Mouse (Mus musculus) stomach, embryonic 16.5 days (tissue): ENCODE results near the gene 6030468B19Rik. TPM values are rescaled to one million over a fixed set of nuclear protein-coding genes. Genes with fewer than 3 reads are reported as not detected.

Experiments
- ATAC-seq: fragments of 200-750 bp; cut with Nextera tagmentation; 2 replicates; pipeline ENCODE4 v1.8.0; 2017; ENCODE audit warnings: moderate number of reproducible peaks, moderate TSS enrichment; ENCODE audit not compliant: insufficient read depth, low FRiP score
- H3K27ac ChIP-seq: fragments of 300-500 bp; sonication (generic); 2 replicates; pipeline ENCODE4 v1.5.1; 2014; ENCODE audit warnings: low read length
- H3K27me3 ChIP-seq: fragments of 300-500 bp; sonication (generic); 2 replicates; pipeline ENCODE4 v1.6.1; 2014; ENCODE audit warnings: low read length, control low read depth, mixed read lengths; ENCODE audit not compliant: control insufficient read depth, insufficient read depth
- H3K36me3 ChIP-seq: fragments of 300-500 bp; sonication (generic); 2 replicates; pipeline ENCODE4 v1.6.1; 2014; ENCODE audit warnings: low read length; ENCODE audit not compliant: control insufficient read depth, insufficient read depth
- H3K4me1 ChIP-seq: fragments of 300-500 bp; sonication (generic); 2 replicates; pipeline ENCODE4 v1.6.1; 2014; ENCODE audit warnings: low read length, control low read depth, mixed read lengths; ENCODE audit not compliant: control insufficient read depth, insufficient read depth
- H3K4me2 ChIP-seq: fragments of 300-500 bp; sonication (generic); 2 replicates; pipeline ENCODE4 v1.6.1; 2014; ENCODE audit warnings: low read depth, low read length, mixed read lengths
- H3K4me3 ChIP-seq: fragments of 300-500 bp; sonication (generic); replicated peaks from 2 replicates; pipeline ENCODE4 v1.5.1; 2014; ENCODE audit warnings: mild to moderate bottlenecking, low read length
- H3K9ac ChIP-seq: fragments of 300-500 bp; sonication (generic); 2 replicates; pipeline ENCODE4 v1.6.1; 2014; ENCODE audit warnings: low read length
- H3K9me3 ChIP-seq: fragments of 300-500 bp; sonication (generic); replicated peaks from 2 replicates; pipeline ENCODE4 v1.6.1; 2016; ENCODE audit warnings: low read length, control low read depth; ENCODE audit not compliant: control insufficient read depth
- WGBS: fragments of 180-500 bp; shearing (Covaris S2); extraction: QIAGEN DNeasy Blood & Tissue Kit; methylation state at CpG from one replicate; pipeline ENCODE4 v1.1.7; 2014; 5-methylcytosine and 5-hydroxymethylcytosine counted together
- polyA plus RNA-seq: library from polyadenylated mRNA; unstranded; fragments of >200 nt; fragmentation: Nextera tagmentation; extraction: Ambion mirVana; gene quantifications from 2 replicates; pipeline ENCODE4 v1.2.1, GENCODE M21; 2015

Gene 6030468B19Rik
- polyA plus RNA-seq, 1 experiment from 2014 or later, result 4.7 TPM

- 83% methylated on average over 9 of the region's 9 CpGs for WGBS
- Histone ChIP-seq H3K27me3 (no peaks in the 10 kb centered on the region), H3K9ac (no peak overlapping the region)
These were observed 24.4 kb downstream of the 6030468B19Rik start for GRCm38 (mm10) chr11:117821868-117822267.

GRCm38 (mm10) chr11:117822728-117823241, 25.3 kb downstream of the 6030468B19Rik start:
- Histone ChIP-seq H3K27me3 (no peaks in the 10 kb centered on the region), H3K27ac (peak overlapping the region; percentile 73), H3K9me3 (no peaks in the 10 kb centered on the region), H3K4me1 (peaks cover 44% of the 10 kb centered on the region), H3K4me3 (no peak overlapping the region), H3K9ac (peak overlapping the region; percentile 22; the same call in 1 of the 2 replicates), H3K36me3 (no peaks in the 10 kb centered on the region), H3K4me2 (peak overlapping the region; percentile 16; the same call in 1 of the 2 replicates)
- peak; percentile 15; the same call in 1 of the 2 replicates for ATAC-seq
- WGBS, result 37% methylated on average over 7 of the region's 7 CpGs

More at GRCm38 (mm10) chr11:117821868-117822267, 24.4 kb downstream of the 6030468B19Rik start:
- no peaks in the 10 kb centered on the region for H3K9me3 ChIP-seq
- no peak overlapping the region for H3K4me2 ChIP-seq
- H3K36me3 ChIP-seq, result 0 out of 2 replicates have a peak, but pooled peaks cover 3% of the 10 kb centered on the region
- H3K4me1 ChIP-seq, result peaks cover 35% of the 10 kb centered on the region
- no peak overlapping the region for H3K27ac ChIP-seq
- ATAC-seq, result no peak
- no peak overlapping the region for H3K4me3 ChIP-seq

- no peak for ATAC-seq
- WGBS, result 76% methylated on average over 6 of the region's 6 CpGs
- no peaks in the 10 kb centered on the region for H3K27me3 ChIP-seq
- H3K36me3 ChIP-seq, result no peaks in the 10 kb centered on the region
- H3K4me1 ChIP-seq, result peaks cover 51% of the 10 kb centered on the region
- no peaks in the 10 kb centered on the region for H3K9me3 ChIP-seq
- H3K4me2 ChIP-seq, result peak overlapping the region; percentile 74; the same call in 1 of the 2 replicates
- peak overlapping the region; percentile 73 for H3K27ac ChIP-seq
- no peak overlapping the region for H3K9ac ChIP-seq
- no peak overlapping the region for H3K4me3 ChIP-seq
These were observed 26.0 kb downstream of the 6030468B19Rik start for GRCm38 (mm10) chr11:117823411-117823810.

- peak; percentile 59 for ATAC-seq
- H3K9me3 ChIP-seq, result no peaks in the 10 kb centered on the region
- H3K9ac ChIP-seq, result peak overlapping the region; percentile 77
- 12% methylated on average over 23 of the region's 23 CpGs for WGBS
- H3K4me3 ChIP-seq, result peak overlapping the region; percentile 55
- no peaks in the 10 kb centered on the region for H3K36me3 ChIP-seq
- no peaks in the 10 kb centered on the region for H3K27me3 ChIP-seq
- peak overlapping the region; percentile 74 for H3K4me2 ChIP-seq
- H3K27ac ChIP-seq, result peak overlapping the region; percentile 94
- H3K4me1 ChIP-seq, result peaks cover 60% of the 10 kb centered on the region
These were observed 26.9 kb downstream of the 6030468B19Rik start for GRCm38 (mm10) chr11:117824060-117824969.

GRCm38 (mm10) chr11:117825333-117826101, 28.1 kb downstream of the 6030468B19Rik start, which contains the start of the genes Afmid and Tk1:
Afmid (plus strand) TSS chr11:117825924.
Tk1 (minus strand) TSS chr11:117826092.
- WGBS, result under 1% methylated on average over 34 of the region's 34 CpGs
- Histone ChIP-seq H3K4me3 (peak within 1 kb of the TSS; percentile 55), H3K36me3 (no peaks in the 10 kb centered on the region), H3K4me2 (peak within 1 kb of the TSS; percentile 74), H3K4me1 (peaks cover 72% of the 10 kb centered on the region), H3K27me3 (no peaks in the 10 kb centered on the region), H3K27ac (peak within 1 kb of the TSS; percentile 94), H3K9me3 (no peaks in the 10 kb centered on the region), H3K9ac (peak within 1 kb of the TSS; percentile 77)
- ATAC-seq, result peak; percentile 63; the same call in 1 of the 2 replicates

GRCm38 (mm10) chr11:117826164-117826563, 28.7 kb downstream of the 6030468B19Rik start:
- peak overlapping the region; percentile 77 for H3K9ac ChIP-seq
- H3K4me1 ChIP-seq, result peaks cover 76% of the 10 kb centered on the region
- H3K27me3 ChIP-seq, result no peaks in the 10 kb centered on the region
- ATAC-seq, result 0 out of 2 replicates have a peak, but pooled peaks have one; percentile 3
- peak overlapping the region; percentile 74 for H3K4me2 ChIP-seq
- no peaks in the 10 kb centered on the region for H3K36me3 ChIP-seq
- H3K27ac ChIP-seq, result peak overlapping the region; percentile 94
- H3K4me3 ChIP-seq, result peak overlapping the region; percentile 55
- 3% methylated on average over 5 of the region's 5 CpGs for WGBS
- no peaks in the 10 kb centered on the region for H3K9me3 ChIP-seq

GRCm38 (mm10) chr11:117826916-117827315, 29.5 kb downstream of the 6030468B19Rik start:
- H3K9ac ChIP-seq, result peak overlapping the region; percentile 77

GRCm38 (mm10) chr11:117827386-117827785, 29.9 kb downstream of the 6030468B19Rik start:
- 45% methylated on average over 3 of the region's 3 CpGs for WGBS
- H3K4me1 ChIP-seq, result peaks cover 77% of the 10 kb centered on the region
- no peaks in the 10 kb centered on the region for H3K36me3 ChIP-seq
- H3K9me3 ChIP-seq, result no peaks in the 10 kb centered on the region
- H3K4me3 ChIP-seq, result no peak overlapping the region
- H3K4me2 ChIP-seq, result peak overlapping the region; percentile 74; the same call in 1 of the 2 replicates
- no peaks in the 10 kb centered on the region for H3K27me3 ChIP-seq
- ATAC-seq, result no peak
- H3K9ac ChIP-seq, result peak overlapping the region; percentile 40; the same call in 1 of the 2 replicates
- peak overlapping the region; percentile 94; the same call in 1 of the 2 replicates for H3K27ac ChIP-seq

More at GRCm38 (mm10) chr11:117826916-117827315, 29.5 kb downstream of the 6030468B19Rik start:
- peak overlapping the region; percentile 94; the same call in 1 of the 2 replicates for H3K27ac ChIP-seq
- H3K4me2 ChIP-seq, result peak overlapping the region; percentile 74
- 37% methylated on average over 8 of the region's 8 CpGs for WGBS
- H3K27me3 ChIP-seq, result no peaks in the 10 kb centered on the region
- H3K4me3 ChIP-seq, result no peak overlapping the region; the same call in 1 of the 2 replicates
- H3K36me3 ChIP-seq, result no peaks in the 10 kb centered on the region
- no peak for ATAC-seq
- H3K9me3 ChIP-seq, result no peaks in the 10 kb centered on the region
- H3K4me1 ChIP-seq, result peaks cover 76% of the 10 kb centered on the region
